In genomic region chr14:58072771-58073501, GRCm38 (mm10) we compare ENCODE assay signal across 8 mouse cellular contexts. TPM values are rescaled to one million over a fixed set of nuclear protein-coding genes. Genes with fewer than 3 reads are reported as not detected.
DNase-seq lines count a peak whose midpoint lies in the region; ATAC-seq and TF ChIP-seq lines count a peak whose summit lies in the region.

No protein-coding gene starts in this region.

- H3K9me3 ChIP-seq in E14TG2a.4 (ENCODE audit: low read length) = no peaks in the 10 kb centered on the region
- H3K9me3 ChIP-seq in embryonic facial prominence, embryonic 11.5 days (replicated peaks; ENCODE audit: control insufficient read depth, low read length) = no peaks in the 10 kb centered on the region
- no peaks in the 10 kb centered on the region for H3K9me3 ChIP-seq in limb, embryonic 10.5 days (replicated peaks)
- H3K9me3 ChIP-seq in neural tube, embryonic 14.5 days (ENCODE audit: control insufficient read depth, low read length) = no peaks in the 10 kb centered on the region

- peak overlapping the region; percentile 84 for H3K27ac ChIP-seq in cerebellum, adult 2 months (ENCODE audit: insufficient read depth, low read length)
- no peak overlapping the region for H3K27ac ChIP-seq in embryonic facial prominence, embryonic 11.5 days (replicated peaks; ENCODE audit: low read depth, low read length)
- H3K27ac ChIP-seq in limb, embryonic 10.5 days = no peak overlapping the region; the same call in 1 of the 2 replicates
- no peak overlapping the region for H3K27ac ChIP-seq in neural tube, embryonic 14.5 days (ENCODE audit: low read depth, low read length)

- H3K36me3 ChIP-seq in E14TG2a.4 (ENCODE audit: insufficient read depth, low read length) = no peaks in the 10 kb centered on the region
- no peaks in the 10 kb centered on the region for H3K36me3 ChIP-seq in embryonic facial prominence, embryonic 11.5 days (replicated peaks; ENCODE audit: control insufficient read depth, insufficient read depth, low read depth, low read length)
- H3K36me3 ChIP-seq in limb, embryonic 10.5 days = no peaks in the 10 kb centered on the region
- H3K36me3 ChIP-seq in neural tube, embryonic 14.5 days (ENCODE audit: control insufficient read depth, insufficient read depth, low read length) = no peaks in the 10 kb centered on the region

- peak; percentile 55 to 72 for DNase-seq in cerebellum, adult 2 months
- peak; percentile 42 for DNase-seq in embryonic facial prominence, embryonic 11.5 days (ENCODE audit: low spot score)
- DNase-seq in heart, postnatal 36 days = peak; percentile 7 to 24
- DNase-seq in limb, embryonic 10.5 days (ENCODE audit: low spot score) = peak; percentile 57
- DNase-seq in ovary, adult 18-20 months (ENCODE audit: low spot score) = no peak

- WGBS in cerebellum, adult 2 months = 2% methylated on average over 29 of the region's 29 CpGs
- under 1% methylated on average over 29 of the region's 29 CpGs for WGBS in embryonic facial prominence, embryonic 11.5 days
- under 1% methylated on average over 29 of the region's 29 CpGs for WGBS in limb, embryonic 10.5 days
- under 1% methylated on average over 29 of the region's 29 CpGs for WGBS in neural tube, embryonic 14.5 days

- peak overlapping the region; percentile 92 for H3K4me2 ChIP-seq in embryonic facial prominence, embryonic 11.5 days (ENCODE audit: low read depth, low read length)
- H3K4me2 ChIP-seq in neural tube, embryonic 14.5 days (ENCODE audit: low read depth, low read length) = peak overlapping the region; percentile 91

- no peak for TF ChIP-seq CTCF in cerebellum, adult 2 months (IDR thresholded peaks at IDR 0.05; ENCODE audit: borderline replicate concordance, insufficient read depth, low read depth, low read length)
- no peak for TF ChIP-seq CTCF in E14TG2a.4 (conservative IDR thresholded peaks at IDR 0.05; ENCODE audit: low read length)

- TF ChIP-seq POLR2A in cerebellum, adult 2 months (IDR thresholded peaks at IDR 0.05; ENCODE audit: borderline replicate concordance, insufficient read depth, low read length) = peak; percentile 8; the same call in 1 of the 2 replicates

- peak overlapping the region; percentile 82 for H3K4me3 ChIP-seq in cerebellum, adult 2 months (replicated peaks; ENCODE audit: insufficient read depth, low read depth, low read length)
- peak overlapping the region; percentile 70; the same call in 1 of the 2 replicates for H3K4me3 ChIP-seq in E14TG2a.4 (replicated peaks; ENCODE audit: low read length)
- peak overlapping the region; percentile 53 for H3K4me3 ChIP-seq in embryonic facial prominence, embryonic 11.5 days (ENCODE audit: low read depth, low read length)
- peak overlapping the region; percentile 65 for H3K4me3 ChIP-seq in limb, embryonic 10.5 days
- peak overlapping the region; percentile 63 for H3K4me3 ChIP-seq in neural tube, embryonic 14.5 days (ENCODE audit: low read depth, low read length)

- no peaks in the 10 kb centered on the region for H3K27me3 ChIP-seq in cerebellum, adult 2 months (ENCODE audit: control insufficient read depth, insufficient read depth, low read length)
- peaks cover 94% of the 10 kb centered on the region for H3K27me3 ChIP-seq in E14TG2a.4 (ENCODE audit: insufficient read depth, low read length)
- peaks cover 62% of the 10 kb centered on the region for H3K27me3 ChIP-seq in embryonic facial prominence, embryonic 11.5 days (ENCODE audit: control insufficient read depth, insufficient read depth, low read length)
- H3K27me3 ChIP-seq in limb, embryonic 10.5 days (ENCODE audit: low read depth, poor library complexity, severe bottlenecking) = peaks cover 90% of the 10 kb centered on the region
- peaks cover 14% of the 10 kb centered on the region for H3K27me3 ChIP-seq in neural tube, embryonic 14.5 days (ENCODE audit: control insufficient read depth, insufficient read depth, low read length)

- peak overlapping the region; percentile 32 for H3K9ac ChIP-seq in embryonic facial prominence, embryonic 11.5 days (replicated peaks; ENCODE audit: low read length)
- peak overlapping the region; percentile 61 for H3K9ac ChIP-seq in neural tube, embryonic 14.5 days (replicated peaks; ENCODE audit: low read depth, low read length)

- ATAC-seq in cerebellum, adult (ENCODE audit: insufficient number of reproducible peaks, low FRiP score, low TSS enrichment) = no peak
- ATAC-seq in embryonic facial prominence, embryonic 11.5 days (replicated peaks; ENCODE audit: insufficient number of reproducible peaks, low FRiP score, low TSS enrichment, low read depth) = no peak
- no peak for ATAC-seq in neural tube, embryonic 14.5 days (ENCODE audit: low read depth)

- intact Hi-C loops in heart, postnatal 36 days (cut with DNase I) = loop anchor here (5.0 kb wide), 1 partner anchor 729 kb away; no protein-coding TSS in a partner anchor

- H3K4me1 ChIP-seq in cerebellum, adult 2 months (ENCODE audit: control insufficient read depth, insufficient read depth, low read length) = peaks cover 5% of the 10 kb centered on the region; the same call in 1 of the 2 replicates
- H3K4me1 ChIP-seq in E14TG2a.4 (replicated peaks; ENCODE audit: low read depth, low read length) = peaks cover 58% of the 10 kb centered on the region
- H3K4me1 ChIP-seq in embryonic facial prominence, embryonic 11.5 days (ENCODE audit: control insufficient read depth, insufficient read depth, low read length) = peaks cover 11% of the 10 kb centered on the region; the same call in 1 of the 2 replicates
- H3K4me1 ChIP-seq in limb, embryonic 10.5 days = peaks cover 68% of the 10 kb centered on the region
- H3K4me1 ChIP-seq in neural tube, embryonic 14.5 days (ENCODE audit: control insufficient read depth, insufficient read depth, low read length) = peaks cover 12% of the 10 kb centered on the region

RNA-seq across cellular contexts. Expression of gene Fgf9, which starts 2.6 kb away (rescaled TPM):
- 41.3 and 42.1 TPM in 2 replicates for polyA plus RNA-seq in cerebellum, adult 2 months (2012; rRNA removed)
- 7.5 and 8.5 TPM in 2 replicates for polyA plus RNA-seq in embryonic facial prominence, embryonic 11.5 days (2014; fragmentation: Nextera tagmentation; extraction: Ambion mirVana)
- total RNA-seq in heart, postnatal 36 days (2021) = 10 to 100 TPM in 1 of 2 experiments, 1 to 10 TPM in 1; 8.4 to 12.1 TPM
- polyA plus RNA-seq in limb, embryonic 10.5 days (2016; fragmentation: Nextera tagmentation; extraction: Ambion mirVana) = 3.0 and 6.5 TPM in 2 replicates
- polyA plus RNA-seq in neural tube, embryonic 14.5 days (2014; fragmentation: Nextera tagmentation; extraction: Ambion mirVana) = 18.8 and 23.2 TPM in 2 replicates
